Mouse (Mus musculus) hindbrain, embryonic 16.5 days (tissue): ENCODE data around the gene Erv3. TPM values are rescaled to one million over a fixed set of nuclear protein-coding genes. Genes with fewer than 3 reads are reported as not detected.

Source experiments
- ATAC-seq: fragments of 200-750 bp; cut with Nextera tagmentation; 2 replicates; pipeline ENCODE4 v1.8.0; 2017; ENCODE audit warnings: moderate TSS enrichment, moderate library complexity
- H3K27ac ChIP-seq: fragments of 300-500 bp; sonication (generic); 2 replicates; pipeline ENCODE4 v1.5.1; 2014; ENCODE audit warnings: low read depth, mild to moderate bottlenecking, control low read depth, low read length, moderate library complexity
- H3K27me3 ChIP-seq: fragments of 300-500 bp; sonication (generic); replicated peaks from 2 replicates; pipeline ENCODE4 v1.6.1; 2014; ENCODE audit warnings: low read length; ENCODE audit not compliant: control insufficient read depth, insufficient read depth
- H3K36me3 ChIP-seq: fragments of 300-500 bp; sonication (generic); 2 replicates; pipeline ENCODE4 v1.6.1; 2014; ENCODE audit warnings: mild to moderate bottlenecking, low read length, moderate library complexity, mixed read lengths; ENCODE audit not compliant: control insufficient read depth, insufficient read depth
- H3K4me1 ChIP-seq: fragments of 300-500 bp; sonication (generic); 2 replicates; pipeline ENCODE4 v1.6.1; 2014; ENCODE audit warnings: low read depth, low read length; ENCODE audit not compliant: control insufficient read depth, insufficient read depth
- H3K4me2 ChIP-seq: fragments of 300-500 bp; sonication (generic); 2 replicates; pipeline ENCODE4 v1.6.1; 2014; ENCODE audit warnings: mild to moderate bottlenecking, low read length, control low read depth, moderate library complexity
- H3K4me3 ChIP-seq: fragments of 300-500 bp; sonication (generic); 2 replicates; pipeline ENCODE4 v1.5.1; 2014; ENCODE audit warnings: mild to moderate bottlenecking, low read length, control low read depth, moderate library complexity
- H3K9ac ChIP-seq: fragments of 300-500 bp; sonication (generic); 2 replicates; pipeline ENCODE4 v1.6.1; 2014; ENCODE audit warnings: low read depth, mild to moderate bottlenecking, control low read depth, low read length, moderate library complexity
- H3K9me3 ChIP-seq: fragments of 300-500 bp; sonication (generic); 2 replicates; pipeline ENCODE4 v1.6.1; 2014; ENCODE audit warnings: mild to moderate bottlenecking, low read length, moderate library complexity; ENCODE audit not compliant: control insufficient read depth
- WGBS: fragments of 180-500 bp; shearing (Covaris S2); extraction: QIAGEN DNeasy Blood & Tissue Kit; methylation state at CpG from one replicate; pipeline ENCODE4 v1.1.7; 2014; 5-methylcytosine and 5-hydroxymethylcytosine counted together
- polyA plus RNA-seq: library from polyadenylated mRNA; unstranded; fragments of >200 nt; fragmentation: Nextera tagmentation; extraction: Ambion mirVana; gene quantifications from 2 replicates; pipeline ENCODE4 v1.2.1, GENCODE M21; 2015

Gene Erv3
- polyA plus RNA-seq, 1 experiment from 2014 or later, result not detected

GRCm38 (mm10) chr2:131873376-131873775 lies 13.8 kb upstream of the Erv3 start:
- no peak for ATAC-seq
- 89% methylated on average over 1 of the region's 1 CpGs for WGBS
- H3K36me3 ChIP-seq, result no peaks in the 10 kb centered on the region

GRCm38 (mm10) chr2:131868983-131869382 lies 9.4 kb upstream of the Erv3 start:
- Histone ChIP-seq H3K27ac (no peak overlapping the region), H3K36me3 (no peaks in the 10 kb centered on the region), H3K9me3 (no peaks in the 10 kb centered on the region; the same call in 1 of the 2 replicates), H3K9ac (no peak overlapping the region), H3K27me3 (no peaks in the 10 kb centered on the region), H3K4me1 (no peaks in the 10 kb centered on the region), H3K4me2 (no peak overlapping the region), H3K4me3 (no peak overlapping the region)
- WGBS, result 94% methylated on average over 5 of the region's 5 CpGs
- no peak for ATAC-seq

More at GRCm38 (mm10) chr2:131873376-131873775, 13.8 kb upstream of the Erv3 start:
- Histone ChIP-seq H3K27me3 (no peaks in the 10 kb centered on the region), H3K27ac (no peak overlapping the region), H3K9ac (no peak overlapping the region), H3K4me3 (no peak overlapping the region), H3K4me1 (no peaks in the 10 kb centered on the region), H3K4me2 (no peak overlapping the region), H3K9me3 (no peaks in the 10 kb centered on the region; the same call in 1 of the 2 replicates)

GRCm38 (mm10) chr2:131866676-131867075 lies 7.1 kb upstream of the Erv3 start:
- Histone ChIP-seq H3K4me2 (no peak overlapping the region), H3K9ac (no peak overlapping the region), H3K27me3 (no peaks in the 10 kb centered on the region), H3K36me3 (no peaks in the 10 kb centered on the region), H3K4me1 (no peaks in the 10 kb centered on the region; the same call in 1 of the 2 replicates), H3K27ac (no peak overlapping the region), H3K9me3 (no peaks in the 10 kb centered on the region; the same call in 1 of the 2 replicates), H3K4me3 (no peak overlapping the region)
- ATAC-seq, result no peak

- no peaks in the 10 kb centered on the region for H3K9me3 ChIP-seq
- no peak overlapping the region for H3K27ac ChIP-seq
- 83% methylated on average over 2 of the region's 2 CpGs for WGBS
- no peak overlapping the region for H3K9ac ChIP-seq
- H3K27me3 ChIP-seq, result no peaks in the 10 kb centered on the region
- no peak for ATAC-seq
- H3K36me3 ChIP-seq, result no peaks in the 10 kb centered on the region
- no peaks in the 10 kb centered on the region; the same call in 1 of the 2 replicates for H3K4me1 ChIP-seq
- H3K4me3 ChIP-seq, result no peak overlapping the region
- no peak overlapping the region for H3K4me2 ChIP-seq
Measured at GRCm38 (mm10) chr2:131864262-131864796, 4.8 kb upstream of the Erv3 start.

- H3K27ac ChIP-seq, result no peak overlapping the region
- no peaks in the 10 kb centered on the region for H3K27me3 ChIP-seq
- no peaks in the 10 kb centered on the region for H3K9me3 ChIP-seq
- no peak overlapping the region for H3K4me3 ChIP-seq
- H3K4me2 ChIP-seq, result no peak overlapping the region
- no peaks in the 10 kb centered on the region for H3K36me3 ChIP-seq
- H3K9ac ChIP-seq, result no peak overlapping the region
- H3K4me1 ChIP-seq, result no peaks in the 10 kb centered on the region; the same call in 1 of the 2 replicates
- WGBS, result 78% methylated on average over 3 of the region's 3 CpGs
- no peak for ATAC-seq
Measured at GRCm38 (mm10) chr2:131863472-131863871, 3.9 kb upstream of the Erv3 start.

GRCm38 (mm10) chr2:131862617-131863275 lies 3.2 kb upstream of the Erv3 start:
- Histone ChIP-seq H3K27me3 (no peaks in the 10 kb centered on the region), H3K4me2 (no peak overlapping the region), H3K36me3 (no peaks in the 10 kb centered on the region), H3K4me1 (no peaks in the 10 kb centered on the region; the same call in 1 of the 2 replicates), H3K4me3 (no peak overlapping the region), H3K9ac (no peak overlapping the region), H3K9me3 (no peaks in the 10 kb centered on the region), H3K27ac (no peak overlapping the region)
- WGBS, result 34% methylated on average over 3 of the region's 3 CpGs
- ATAC-seq, result peak; percentile 88

GRCm38 (mm10) chr2:131857838-131858237 lies 1.7 kb downstream of the Erv3 start:
- Histone ChIP-seq H3K27me3 (no peaks in the 10 kb centered on the region), H3K4me2 (no peak overlapping the region), H3K9me3 (no peaks in the 10 kb centered on the region), H3K4me3 (no peak overlapping the region), H3K9ac (no peak overlapping the region), H3K4me1 (no peaks in the 10 kb centered on the region; the same call in 1 of the 2 replicates), H3K27ac (no peak overlapping the region), H3K36me3 (no peaks in the 10 kb centered on the region)
- no peak for ATAC-seq

GRCm38 (mm10) chr2:131853719-131854118 lies 5.8 kb downstream of the Erv3 start:
- Histone ChIP-seq H3K27ac (no peak overlapping the region), H3K9me3 (no peaks in the 10 kb centered on the region), H3K4me2 (no peak overlapping the region), H3K4me1 (no peaks in the 10 kb centered on the region), H3K9ac (no peak overlapping the region), H3K27me3 (no peaks in the 10 kb centered on the region), H3K4me3 (no peak overlapping the region), H3K36me3 (no peaks in the 10 kb centered on the region)
- 72% methylated on average over 4 of the region's 4 CpGs for WGBS
- no peak for ATAC-seq

GRCm38 (mm10) chr2:131851333-131852092 lies 8.0 kb downstream of the Erv3 start:
- Histone ChIP-seq H3K4me2 (no peak overlapping the region), H3K27me3 (no peaks in the 10 kb centered on the region), H3K4me3 (no peak overlapping the region), H3K27ac (no peak overlapping the region), H3K4me1 (peaks cover 16% of the 10 kb centered on the region), H3K9me3 (no peaks in the 10 kb centered on the region), H3K36me3 (no peaks in the 10 kb centered on the region), H3K9ac (no peak overlapping the region)
- 94% methylated on average over 12 of the region's 12 CpGs for WGBS
- no peak for ATAC-seq
